Mouse (Mus musculus): ENCODE results near the gene Gm5431.
"Not testable (repeated sequence)": the region's sequence is repeated elsewhere in the genome, so short reads cannot be mapped to it uniquely, and the experiment has no call there.

The Gm5431 gene

DNA sequence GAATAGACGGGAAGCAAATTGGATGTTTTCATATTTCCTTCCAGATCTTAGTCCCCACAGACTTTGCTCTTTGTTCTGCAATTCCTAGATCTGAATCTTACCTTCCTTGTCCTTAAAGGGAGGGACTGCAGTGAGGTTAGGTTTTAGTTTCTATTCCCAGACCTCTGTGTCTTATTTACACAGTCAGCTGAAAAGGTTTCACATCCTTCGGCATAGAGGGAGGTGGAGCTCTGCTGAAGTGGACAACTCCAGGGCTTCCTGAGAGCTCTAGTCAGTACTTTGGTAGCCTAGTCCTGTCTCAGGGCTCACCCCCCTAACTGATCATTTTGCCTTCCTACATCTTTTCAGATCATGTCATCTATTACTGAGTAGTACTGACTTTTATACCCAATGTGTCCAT, at the start of gene Gm5431:
Gm5431 (minus strand) TSS at position 194 of the 400 bp plus-strand sequence.
- in situ Hi-C loops (cut with MboI, MseI) = no loop called here

DNA sequence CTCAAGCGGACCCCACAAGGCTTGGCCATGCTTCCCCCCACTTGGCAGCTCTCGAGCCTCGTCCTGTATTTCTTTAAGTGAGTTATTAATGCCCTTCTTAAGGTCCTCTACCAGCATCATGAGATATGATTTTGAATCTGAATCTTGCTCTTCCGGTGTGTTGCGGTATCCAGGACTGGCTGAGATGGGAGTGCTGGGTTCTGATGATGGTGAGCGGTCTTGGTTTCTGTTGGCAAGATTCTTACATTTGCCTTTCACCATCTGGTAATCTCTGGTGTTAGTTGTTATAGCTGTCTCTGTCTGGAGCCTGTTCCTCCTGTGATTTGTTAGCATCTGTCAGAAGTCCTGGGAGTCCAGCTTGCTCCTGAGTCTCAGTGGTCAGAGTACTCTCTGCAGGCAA, 44.1 kb upstream of the Gm5431 start, which contains the start of gene Psme2b:
Psme2b (minus strand) TSS at position 101 of the 400 bp plus-strand sequence.
- in situ Hi-C loops (cut with MboI, MseI) = not testable (repeated sequence)

DNA sequence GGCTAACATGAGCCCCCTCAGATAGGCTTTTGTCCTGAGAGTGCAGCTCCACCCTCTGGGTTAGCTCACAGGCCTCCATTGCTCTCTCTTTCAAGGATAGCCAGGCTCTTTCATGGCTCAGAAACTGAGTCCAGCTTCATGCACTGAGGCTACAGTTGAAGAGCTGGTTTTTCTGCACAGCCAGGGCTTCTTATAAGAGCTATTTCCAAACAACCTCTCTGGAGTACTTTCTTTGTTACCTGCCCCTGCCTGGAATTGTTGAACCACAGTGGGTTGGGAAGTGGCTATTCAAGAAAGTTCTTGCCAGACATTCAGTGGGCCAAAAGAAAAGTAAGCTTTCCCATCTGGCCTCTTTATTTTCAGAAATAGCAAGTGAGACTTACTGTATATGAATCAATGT, 37.3 kb upstream of the Gm5431 start:
- in situ Hi-C loops (cut with MboI, MseI) = not testable (repeated sequence)

DNA sequence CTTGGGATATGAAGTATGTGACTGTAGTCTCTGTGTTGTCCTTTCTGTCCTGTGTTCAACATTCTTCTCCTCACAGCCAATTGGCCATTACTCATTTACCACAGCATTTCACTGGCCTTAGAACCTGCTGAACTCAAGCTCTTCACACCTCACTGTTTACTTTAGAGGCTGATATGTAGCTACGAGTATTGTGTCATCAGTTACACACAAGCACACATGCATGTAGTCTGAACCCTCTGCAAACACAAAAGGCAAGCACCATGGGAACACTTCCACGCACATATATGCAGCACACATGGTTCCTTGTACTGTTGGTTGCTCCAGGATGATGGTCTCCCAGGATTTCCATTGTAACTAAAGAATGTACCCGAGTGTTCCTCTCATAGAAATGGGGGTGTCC, 33.3 kb upstream of the Gm5431 start:
- in situ Hi-C loops (cut with MboI, MseI) = not testable (repeated sequence)

DNA sequence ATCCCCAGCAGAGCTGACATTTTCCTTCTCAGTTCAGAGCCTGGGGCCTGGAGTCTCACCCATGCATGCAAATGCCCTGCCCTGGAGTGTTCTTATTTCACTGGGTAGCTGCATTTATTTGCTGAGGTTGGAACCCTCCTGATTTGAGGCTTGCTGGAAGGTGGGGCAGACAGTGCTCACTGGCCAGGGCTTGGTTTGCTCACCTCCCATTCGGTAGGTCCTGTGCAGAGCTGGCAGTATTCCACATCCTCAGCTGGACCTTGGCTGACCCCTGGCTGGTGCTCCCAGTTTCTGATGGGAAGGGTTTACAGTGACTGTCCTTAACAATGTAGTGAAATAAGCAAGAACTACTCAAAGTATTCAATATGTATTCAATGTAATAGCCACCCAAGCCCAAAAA, 31.9 kb upstream of the Gm5431 start:
- in situ Hi-C loops (cut with MboI, MseI) = loop anchor here (5.0 kb wide), 1 partner anchor 73 kb away; no protein-coding TSS in a partner anchor

DNA sequence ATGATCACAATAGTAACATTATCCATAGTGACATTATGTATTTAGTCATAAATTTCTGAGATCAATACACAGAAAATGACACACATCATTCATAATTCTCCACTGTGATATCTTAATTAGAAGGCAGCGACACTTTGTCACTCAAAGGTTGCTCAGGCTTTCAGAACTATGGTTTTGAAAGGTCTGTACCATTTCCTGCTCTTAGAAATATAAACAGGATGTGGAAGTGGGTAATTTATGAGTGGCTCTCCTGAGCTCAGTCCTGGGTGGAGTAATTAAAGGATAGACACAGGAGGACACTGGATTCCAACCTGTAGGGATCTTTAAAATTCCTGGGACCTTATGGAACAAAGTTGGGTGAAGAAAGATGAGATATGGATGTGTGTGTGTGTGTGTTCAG, 31.4 kb upstream of the Gm5431 start:
- in situ Hi-C loops (cut with MboI, MseI) = loop anchor here (5.0 kb wide), 1 partner anchor 74 kb away; no protein-coding TSS in a partner anchor

DNA sequence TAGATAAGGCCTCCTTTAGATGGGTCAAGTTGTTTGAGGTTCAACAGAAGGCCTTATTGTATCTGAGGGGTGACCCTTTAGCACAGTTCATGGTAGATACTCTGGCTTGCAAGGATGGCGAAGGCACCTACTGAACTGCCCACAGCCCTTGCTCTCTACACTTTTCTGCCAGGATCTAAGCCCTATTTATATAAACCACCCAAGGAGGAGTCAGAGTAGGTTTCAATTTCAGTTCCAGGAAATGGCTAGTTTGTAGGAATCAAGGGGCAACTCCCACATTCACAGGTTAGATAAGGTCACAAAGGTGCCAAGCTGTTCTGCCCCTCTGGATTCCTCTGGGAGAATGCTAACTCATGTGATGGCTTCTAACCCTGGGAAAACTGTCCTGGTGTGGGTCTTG, 26.1 kb upstream of the Gm5431 start:
- in situ Hi-C loops (cut with MboI, MseI) = not testable (repeated sequence)

DNA sequence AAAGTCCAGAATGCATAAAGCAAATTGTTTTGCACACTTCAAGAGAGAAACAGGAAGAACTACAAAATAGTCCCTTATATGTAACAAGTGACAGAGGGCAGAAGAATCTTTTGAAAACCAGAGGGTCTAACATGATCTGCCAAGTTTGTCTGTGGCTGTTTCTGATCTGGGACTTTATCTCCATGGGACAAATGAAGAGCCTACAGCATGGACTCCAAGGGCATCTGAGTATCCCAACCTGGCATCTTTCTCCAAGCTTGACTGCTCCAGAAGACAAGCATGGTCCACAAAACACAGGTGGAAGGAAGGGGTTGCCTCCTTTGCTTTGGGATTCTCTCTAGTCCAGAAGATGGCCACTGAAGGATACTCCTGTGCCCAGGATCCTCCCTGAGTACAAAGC, 24.4 kb upstream of the Gm5431 start:
- in situ Hi-C loops (cut with MboI, MseI) = not testable (repeated sequence)

DNA sequence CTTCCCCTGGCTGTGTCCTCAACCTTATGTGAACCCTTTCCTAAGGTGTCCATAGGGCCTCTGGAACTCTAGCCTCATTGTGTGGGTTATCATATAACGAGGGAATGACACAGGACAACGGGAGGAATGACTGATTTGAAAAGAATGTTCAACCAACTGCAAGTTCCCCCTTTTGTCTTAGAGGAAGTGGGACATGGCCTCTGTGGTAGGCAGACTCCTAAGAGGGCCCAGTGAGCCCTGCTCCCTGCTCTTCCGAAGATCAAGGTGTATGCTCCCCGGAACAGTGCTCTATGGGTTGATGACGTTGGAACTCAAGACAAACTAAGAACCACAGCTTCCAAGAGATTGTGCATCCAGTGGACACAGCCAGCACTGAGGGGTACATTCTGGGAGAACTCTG, 21.8 kb upstream of the Gm5431 start:
- in situ Hi-C loops (cut with MboI, MseI) = not testable (repeated sequence)

DNA sequence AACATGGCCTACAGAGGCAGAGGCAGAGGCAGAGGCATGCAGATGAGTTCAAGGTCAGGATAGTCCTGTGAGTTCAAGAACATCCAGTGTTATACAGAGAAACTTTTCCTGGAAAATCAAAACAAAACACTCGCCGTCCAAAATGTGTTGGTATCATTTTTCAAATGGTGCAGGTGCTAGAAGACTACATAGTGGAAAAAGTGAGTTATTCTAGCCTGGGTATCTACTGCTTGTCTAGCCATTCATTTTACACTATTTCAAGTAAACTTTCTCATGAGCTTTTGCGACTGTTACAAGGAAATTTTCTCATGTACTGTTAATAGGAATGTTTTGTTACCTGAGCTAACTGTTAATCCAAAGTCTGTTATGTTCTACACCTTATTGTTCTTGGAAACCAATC, 16.4 kb upstream of the Gm5431 start:
- in situ Hi-C loops (cut with MboI, MseI) = no loop called here

DNA sequence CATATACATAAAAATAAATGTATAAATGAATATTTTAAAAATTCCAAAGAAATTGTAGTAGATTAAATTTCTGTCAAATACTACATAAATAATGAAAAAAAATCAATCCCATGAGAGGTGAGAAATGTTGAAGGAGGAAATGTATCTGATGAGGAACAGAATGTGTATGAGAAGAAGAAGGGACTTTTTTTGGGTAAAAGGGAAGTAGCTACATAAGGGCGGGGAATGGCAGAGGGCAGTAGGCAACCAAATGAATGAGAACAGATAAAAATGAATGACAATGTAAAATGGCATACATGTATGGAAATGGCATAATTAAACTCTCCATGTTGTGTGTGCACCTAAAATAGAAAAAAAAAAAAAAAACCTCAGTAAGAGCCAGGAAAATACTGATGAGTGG, 11.6 kb upstream of the Gm5431 start:
- in situ Hi-C loops (cut with MboI, MseI) = no loop called here

DNA sequence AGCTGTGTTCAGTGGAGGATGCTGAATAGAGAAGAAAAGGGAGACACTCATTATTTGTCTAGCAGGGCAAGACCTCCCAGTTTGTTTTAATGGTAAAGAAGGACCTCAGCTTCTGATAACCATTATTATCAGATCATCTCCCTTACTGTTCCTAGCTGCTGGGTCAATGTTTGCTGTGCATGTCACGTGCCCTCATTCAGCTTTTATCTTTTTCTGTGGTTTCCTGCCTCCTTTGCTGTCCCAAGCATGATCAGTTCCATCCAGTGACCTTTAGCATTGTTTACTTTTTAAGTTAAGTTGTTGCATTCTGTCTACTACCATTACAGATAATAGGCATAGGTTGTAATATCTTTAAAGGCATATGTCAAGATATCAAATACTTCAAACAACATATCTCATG, 6.4 kb upstream of the Gm5431 start:
- in situ Hi-C loops (cut with MboI, MseI) = no loop called here

DNA sequence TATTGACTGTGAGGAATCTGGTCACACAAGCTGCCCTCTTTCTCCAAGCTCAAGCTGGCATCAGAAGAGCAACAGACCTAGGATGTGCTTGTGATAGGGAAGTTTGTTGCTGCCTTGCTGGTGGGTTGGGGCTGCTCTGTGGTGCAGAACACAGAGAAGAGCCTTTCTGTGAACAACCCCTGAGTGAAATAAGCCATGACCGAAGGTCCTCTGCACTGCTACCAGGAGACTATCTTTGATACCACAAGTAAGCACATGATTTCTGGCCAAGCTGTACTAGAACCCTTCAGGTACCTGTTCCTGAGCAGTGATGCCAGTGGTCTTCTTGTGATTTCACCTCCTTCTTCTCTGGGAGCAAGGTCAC, 465 bp downstream of the Gm5431 start:
- in situ Hi-C loops (cut with MboI, MseI) = not testable (repeated sequence)

DNA sequence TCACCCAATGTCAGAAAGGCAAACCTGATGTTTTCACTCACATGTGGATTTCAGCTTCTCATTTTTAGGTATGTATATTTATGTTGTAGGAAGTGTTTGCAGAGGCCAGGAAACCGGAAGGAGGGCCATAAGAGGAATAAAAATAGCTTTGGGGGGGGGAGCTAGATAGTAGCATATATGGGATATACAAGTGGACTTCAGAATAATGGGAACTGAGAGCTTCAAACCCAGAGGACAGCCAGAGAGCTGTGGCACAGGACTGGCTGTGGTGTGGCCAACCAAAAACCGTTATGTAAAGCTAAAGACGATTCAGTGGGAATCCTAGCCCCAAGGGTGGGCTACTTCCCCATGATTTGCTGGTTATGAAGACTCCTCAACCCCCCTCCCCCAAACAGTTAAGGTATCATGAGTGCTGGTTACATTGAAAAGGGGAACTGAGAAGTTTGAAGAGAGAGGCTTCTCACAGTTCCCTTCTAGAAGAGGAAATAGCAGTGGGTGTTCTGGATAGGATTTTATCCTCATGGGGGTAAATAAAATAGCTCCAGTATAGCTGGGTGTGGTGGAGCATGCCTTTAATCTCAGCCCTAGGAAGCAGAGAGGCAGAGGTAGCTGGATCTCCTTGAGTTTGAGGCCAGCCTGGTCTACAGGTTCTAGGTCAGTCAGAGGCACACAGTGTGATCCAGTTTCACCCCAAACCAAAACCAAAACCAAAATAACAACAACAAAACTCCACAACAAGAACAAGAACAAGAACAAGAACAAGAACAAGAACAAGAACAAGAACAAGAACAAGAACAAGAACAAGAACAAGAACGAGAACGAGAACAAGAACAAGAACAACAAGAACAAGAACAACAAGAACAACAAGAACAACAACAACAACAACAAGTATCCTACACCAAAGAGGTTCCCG, 1.1 kb downstream of the Gm5431 start:
- in situ Hi-C loops (cut with MboI, MseI) = not testable (repeated sequence)

DNA sequence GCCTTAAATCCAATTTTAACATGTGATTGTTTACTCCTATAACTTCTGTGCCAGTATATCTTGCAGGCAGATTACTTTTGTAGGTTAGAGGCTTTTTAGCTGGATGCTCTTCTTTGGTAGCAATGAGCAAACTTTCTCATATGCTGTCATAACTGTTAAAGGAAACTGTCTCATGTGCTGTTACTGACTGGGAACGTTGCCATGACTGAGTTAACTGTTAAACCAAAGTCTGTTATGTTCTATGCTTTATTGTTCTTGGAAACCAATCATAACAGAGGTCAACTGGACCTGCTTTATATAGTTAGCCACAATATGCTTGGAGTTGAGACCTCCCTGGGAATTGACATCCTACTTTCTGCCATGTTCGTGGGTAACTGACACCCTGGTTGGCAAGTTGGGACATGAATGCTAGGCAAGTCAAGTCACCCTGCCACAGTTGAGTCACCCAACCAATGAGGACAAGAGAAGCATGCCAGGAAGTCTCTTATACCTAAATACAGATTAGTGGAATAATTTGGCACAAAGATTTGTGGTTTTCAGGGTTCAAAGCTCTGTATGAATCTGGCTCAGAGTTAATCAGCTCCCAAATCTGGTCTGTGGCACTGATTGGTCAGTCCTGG, 3.1 kb downstream of the Gm5431 start:
- in situ Hi-C loops (cut with MboI, MseI) = no loop called here

DNA sequence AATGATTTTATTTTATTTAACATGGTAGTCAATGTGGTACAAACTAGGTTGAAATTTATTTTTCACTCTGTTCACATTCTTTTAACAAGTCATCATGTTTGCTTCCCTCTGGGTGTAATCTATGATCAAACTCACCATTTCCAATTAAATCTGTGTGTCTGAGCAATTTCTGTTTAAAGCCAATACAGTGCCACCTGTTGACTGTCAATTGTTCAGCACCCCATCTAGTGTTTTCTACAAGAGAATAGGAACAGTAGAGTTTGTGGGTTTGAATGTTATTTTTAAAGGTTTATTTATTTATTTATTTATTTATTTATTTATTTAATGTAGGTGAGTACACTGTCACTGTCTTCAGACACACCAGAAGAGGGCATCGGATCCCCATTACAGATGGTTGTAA, 25.3 kb downstream of the Gm5431 start:
- in situ Hi-C loops (cut with MboI, MseI) = no loop called here

DNA sequence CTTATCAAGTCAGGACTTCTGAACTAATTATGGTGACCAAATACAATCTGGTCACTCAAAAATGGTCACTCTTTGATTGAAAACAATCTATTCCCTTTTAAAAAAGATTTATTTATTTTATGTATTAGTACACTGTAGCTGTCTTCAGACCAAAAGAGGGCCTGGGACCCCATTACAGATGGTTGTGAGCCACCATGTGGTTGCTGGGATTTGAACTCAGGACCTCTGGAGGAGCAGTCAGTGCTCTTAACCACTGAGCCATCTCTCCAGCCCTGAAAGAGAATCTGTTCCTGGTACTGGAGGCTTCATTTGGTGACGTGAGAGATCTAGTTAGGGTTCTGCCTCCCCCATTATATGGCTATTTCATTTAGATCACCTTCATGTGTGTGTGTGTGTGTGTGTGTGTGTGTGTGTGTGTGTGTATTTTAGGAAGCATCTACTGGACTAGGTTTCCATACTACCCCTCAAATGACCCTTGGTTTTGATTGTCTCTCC, 26.6 kb downstream of the Gm5431 start:
- in situ Hi-C loops (cut with MboI, MseI) = not testable (repeated sequence)

DNA sequence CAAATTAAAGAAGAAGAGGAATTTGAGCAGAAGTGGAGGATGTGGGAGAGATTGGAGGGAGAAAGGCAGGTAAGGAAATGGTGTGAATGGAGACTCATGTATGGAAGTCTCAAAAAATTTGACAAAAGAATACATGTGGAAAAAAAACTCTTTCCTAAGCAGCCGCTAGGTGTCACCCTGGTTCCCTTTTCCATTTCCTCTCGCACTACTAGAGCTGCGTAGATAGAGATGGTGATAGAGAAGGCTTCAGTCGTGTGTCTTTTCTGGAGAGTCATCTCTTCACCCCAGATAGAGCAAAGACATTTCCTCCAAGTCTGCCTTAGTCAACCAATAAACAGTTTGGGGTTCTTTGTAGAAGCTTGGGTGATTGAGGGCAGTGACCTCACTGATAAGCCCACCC, 27.5 kb downstream of the Gm5431 start:
- in situ Hi-C loops (cut with MboI, MseI) = loop anchor here (5.0 kb wide), 2 partner anchors 223 to 378 kb away; no protein-coding TSS in a partner anchor

DNA sequence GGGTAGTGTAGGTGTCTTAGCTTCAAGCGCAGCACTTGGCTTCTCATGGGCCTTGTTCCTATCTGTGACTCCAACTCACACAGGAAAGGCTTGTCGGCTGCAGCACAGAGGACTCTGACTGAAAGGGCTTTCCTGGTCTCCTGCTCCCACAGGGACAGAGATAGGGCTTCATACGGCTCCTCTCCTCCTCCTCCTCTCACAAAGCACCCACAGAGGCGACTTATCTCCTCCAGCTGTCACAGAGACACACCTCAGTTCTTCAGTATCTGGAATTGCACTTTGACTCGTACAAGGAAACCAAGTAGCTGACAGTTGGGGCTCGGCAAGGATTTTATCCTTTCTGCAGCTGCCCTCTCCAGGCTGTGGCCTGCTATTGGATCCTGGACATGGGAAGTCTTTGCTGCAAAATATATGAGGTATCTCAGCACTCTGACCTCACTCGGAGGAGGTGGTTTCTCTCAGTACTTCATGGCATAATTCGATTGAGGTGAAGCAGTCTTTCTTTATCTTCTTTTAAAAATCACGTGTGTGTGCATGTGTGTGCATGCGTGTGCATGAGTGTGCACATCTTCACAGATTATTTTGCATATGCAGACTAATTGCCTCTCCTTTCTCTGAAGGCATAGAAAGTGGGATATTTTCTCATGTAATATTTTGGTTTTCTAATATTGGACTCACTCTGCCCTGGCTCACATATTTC, 28.3 kb downstream of the Gm5431 start:
- in situ Hi-C loops (cut with MboI, MseI) = loop anchor here (5.0 kb wide), 2 partner anchors 224 to 379 kb away; no protein-coding TSS in a partner anchor

DNA sequence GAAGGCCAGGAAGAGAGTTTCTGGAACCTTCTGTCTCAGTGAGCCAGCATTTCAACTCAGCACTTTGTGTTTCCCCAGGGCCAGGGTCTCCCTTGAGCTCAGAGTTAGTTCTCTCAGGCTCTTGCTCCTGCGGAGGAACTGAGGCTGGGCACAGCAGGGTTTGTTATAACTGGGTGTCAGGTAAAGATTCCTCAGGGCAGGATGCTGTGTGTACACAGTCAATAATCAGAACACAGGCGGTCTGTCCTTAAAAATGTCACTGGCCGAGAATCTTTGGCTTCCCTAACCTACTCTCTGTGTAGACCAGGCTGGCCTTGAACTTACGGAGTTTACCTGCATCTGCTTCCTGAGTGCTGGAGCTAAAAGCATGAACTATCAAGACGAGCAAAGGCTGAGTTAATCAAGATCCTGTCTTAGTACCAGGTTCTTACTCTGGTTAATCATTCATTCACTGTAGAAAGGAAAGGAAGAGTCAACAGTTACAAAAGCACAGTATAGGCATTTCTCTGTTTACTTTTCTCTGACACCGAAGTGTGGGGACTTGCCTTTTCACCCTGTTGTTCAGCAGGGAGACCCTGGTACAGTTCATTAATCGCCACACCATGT, 29.2 kb downstream of the Gm5431 start:
- in situ Hi-C loops (cut with MboI, MseI) = loop anchor here (5.0 kb wide), 2 partner anchors 225 to 380 kb away; no protein-coding TSS in a partner anchor

DNA sequence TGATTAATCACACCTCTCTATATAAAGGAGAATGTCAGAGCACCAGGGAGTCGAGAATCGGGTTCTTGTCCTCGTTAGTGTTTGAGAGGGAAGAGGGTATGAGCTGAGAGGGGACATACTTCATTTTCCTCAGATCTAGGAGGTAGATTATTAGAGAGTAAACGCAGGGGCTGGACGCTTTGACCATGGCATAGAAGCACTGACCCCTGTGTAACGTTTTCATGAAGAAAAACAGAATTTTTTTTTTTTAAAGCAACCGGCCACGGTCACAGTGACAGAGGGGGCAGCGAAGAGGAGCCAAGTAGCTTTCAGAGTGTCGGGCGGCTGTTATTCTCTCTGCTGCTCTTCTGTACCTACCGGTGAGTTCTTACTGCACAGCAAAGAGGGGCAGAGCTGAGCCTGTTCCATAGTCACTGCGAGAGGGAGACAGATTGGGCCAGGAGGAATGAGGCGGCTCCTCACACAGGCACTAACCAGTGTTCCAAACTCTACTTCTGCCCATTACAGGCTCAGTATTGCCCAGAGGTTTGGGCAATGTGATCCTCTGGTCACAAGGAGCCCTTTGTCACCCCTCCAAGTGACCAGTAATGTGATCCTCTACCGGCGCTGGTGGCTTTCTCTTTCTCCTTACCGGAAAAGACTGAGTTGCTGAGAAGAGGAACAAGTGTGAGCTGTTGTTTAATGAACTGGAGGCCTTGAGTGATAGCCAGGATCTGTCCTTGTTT, 30.0 kb downstream of the Gm5431 start:
- in situ Hi-C loops (cut with MboI, MseI) = loop anchor here (5.0 kb wide), 2 partner anchors 225 to 380 kb away; no protein-coding TSS in a partner anchor
